Mouse (Mus musculus) thymus, postnatal 4 days (tissue): ENCODE data around the gene Ngf.

Source experiments
- DNase-seq: peaks from one replicate; pipeline ENCODE4 v3.0.0; 2021

The Ngf gene

GRCm38 (mm10) chr3:102508455-102508854 lies 38.7 kb downstream of the Ngf start:
- no peak for DNase-seq

GRCm38 (mm10) chr3:102509601-102510000 lies 39.9 kb downstream of the Ngf start:
- DNase-seq: no peak

GRCm38 (mm10) chr3:102516937-102517336 lies 47.2 kb downstream of the Ngf start:
- no peak for DNase-seq

- DNase-seq: no peak
Observed at GRCm38 (mm10) chr3:102521061-102521460, 51.3 kb downstream of the Ngf start.

GRCm38 (mm10) chr3:102523711-102524110 lies 54.0 kb downstream of the Ngf start:
- no peak for DNase-seq

GRCm38 (mm10) chr3:102524951-102525350 lies 55.2 kb downstream of the Ngf start:
- no peak for DNase-seq

GRCm38 (mm10) chr3:102525856-102526255 lies 56.1 kb downstream of the Ngf start:
- no peak for DNase-seq

- DNase-seq: no peak
Observed at GRCm38 (mm10) chr3:102526481-102526880, 56.8 kb downstream of the Ngf start.

GRCm38 (mm10) chr3:102534744-102535143 lies 65.0 kb downstream of the Ngf start:
- no peak for DNase-seq

- DNase-seq: no peak
Observed at GRCm38 (mm10) chr3:102543646-102544045, 73.9 kb downstream of the Ngf start.

GRCm38 (mm10) chr3:102547536-102547935 lies 77.8 kb downstream of the Ngf start:
- DNase-seq: no peak

GRCm38 (mm10) chr3:102553935-102554670 lies 84.4 kb downstream of the Ngf start:
- DNase-seq: no peak

- no peak for DNase-seq
Observed at GRCm38 (mm10) chr3:102556108-102556507, 86.4 kb downstream of the Ngf start.

GRCm38 (mm10) chr3:102556645-102557044 lies 86.9 kb downstream of the Ngf start:
- DNase-seq: no peak
